Mouse (Mus musculus) layer of hippocampus, adult 11-12 months (tissue): Measurements from ENCODE around the gene Parp16.
"Not testable (repeated sequence)": the region's sequence is repeated elsewhere in the genome, so short reads cannot be mapped to it uniquely, and the experiment has no call there.

Experiments used
- DNase-seq: peaks from one replicate; pipeline ENCODE4 v3.0.0; 2022; ENCODE audit warnings: low spot score

The Parp16 gene

DNA sequence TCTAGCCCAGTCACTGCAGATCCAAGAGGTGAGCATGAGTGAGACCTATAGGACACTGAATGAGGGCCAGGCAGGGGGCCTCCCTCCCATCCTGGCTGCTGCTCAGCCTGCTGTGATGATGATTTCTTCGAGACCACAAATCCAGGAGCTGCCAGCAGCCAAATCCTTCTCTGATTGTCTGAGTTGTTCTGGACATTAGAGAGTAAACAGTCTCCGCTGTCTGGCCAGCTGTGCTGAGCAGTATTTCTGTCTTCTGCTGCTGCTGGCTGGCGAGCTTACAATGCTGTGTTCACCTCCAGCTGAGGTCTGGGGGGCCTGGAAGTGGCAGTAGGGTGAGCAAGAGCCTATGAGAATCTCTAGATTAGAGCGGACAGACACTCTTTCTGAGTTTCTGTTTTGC, 48.1 kb downstream of the Parp16 start:
- DNase-seq: no peak

- DNase-seq: no peak
Observed at GRCm38 (mm10) chr9:65244036-65244806, 49.1 kb downstream of the Parp16 start.

- no peak for DNase-seq
Observed at GRCm38 (mm10) chr9:65247502-65248376, 52.6 kb downstream of the Parp16 start.

DNA sequence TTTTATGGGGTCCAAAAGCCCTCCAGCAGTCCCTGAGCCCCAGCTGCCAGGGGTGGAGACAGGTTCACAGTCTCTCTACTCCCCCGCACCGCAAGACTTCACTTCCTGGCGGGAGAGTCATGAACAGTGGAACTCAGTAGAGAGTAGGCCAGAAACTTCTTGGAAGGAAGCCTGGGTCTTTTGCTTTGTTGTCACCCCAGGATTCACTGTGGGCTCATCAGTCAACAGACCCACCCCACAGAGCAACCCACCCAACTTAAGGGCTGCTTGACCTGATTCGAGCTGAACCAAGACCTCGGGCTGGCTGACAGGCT, 53.2 kb downstream of the Parp16 start:
- DNase-seq: no peak

DNA sequence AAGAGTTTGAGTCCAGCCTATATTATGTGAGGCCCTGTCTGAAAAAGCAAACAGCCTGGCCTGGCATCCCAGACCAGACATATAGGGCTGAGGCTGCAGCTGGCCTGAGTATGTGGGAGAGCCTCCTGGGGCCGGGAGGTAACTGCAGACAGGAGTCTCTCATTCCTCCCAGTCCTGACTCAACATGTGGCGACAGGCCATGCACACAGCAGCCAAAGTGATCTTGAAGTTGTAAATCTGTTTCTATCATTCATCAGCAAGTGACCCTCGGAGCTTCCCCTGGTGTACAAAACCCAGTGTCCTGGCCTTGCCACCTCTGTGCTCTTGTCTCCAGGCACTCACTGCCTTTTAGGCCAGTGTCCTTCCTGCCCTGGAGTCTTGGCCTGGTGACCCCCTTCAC, 56.9 kb downstream of the Parp16 start:
- no peak for DNase-seq

GRCm38 (mm10) chr9:65255906-65256600, 60.9 kb downstream of the Parp16 start:
- DNase-seq: no peak

- no peak for DNase-seq
Observed at GRCm38 (mm10) chr9:65257218-65257910, 62.2 kb downstream of the Parp16 start.

GRCm38 (mm10) chr9:65259366-65259765, 64.2 kb downstream of the Parp16 start:
- no peak for DNase-seq

GRCm38 (mm10) chr9:65261591-65262230, 66.6 kb downstream of the Parp16 start:
- DNase-seq: no peak

DNA sequence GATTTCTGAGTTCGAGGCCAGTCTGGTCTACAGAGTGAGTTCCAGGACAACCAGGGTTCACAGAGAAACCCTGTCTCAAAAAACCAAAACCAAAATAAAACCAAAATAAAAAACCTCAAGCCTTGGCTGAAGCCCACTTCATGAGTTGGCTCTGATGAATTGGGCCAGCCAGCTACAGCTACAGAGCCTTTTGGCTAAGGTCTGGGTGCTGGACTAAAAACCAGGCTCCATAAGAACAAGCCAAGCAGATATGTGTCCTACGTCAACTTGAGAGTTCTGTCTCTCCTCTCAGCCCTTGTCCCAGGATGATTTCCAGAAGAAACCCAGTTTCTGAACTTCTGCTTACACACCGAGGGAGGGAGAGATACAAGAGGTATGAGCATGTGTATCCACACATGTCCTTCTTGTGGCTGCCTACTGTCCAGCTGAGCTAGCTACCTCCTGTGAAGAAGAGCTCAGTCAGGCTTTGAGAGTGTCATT, 67.5 kb downstream of the Parp16 start:
- no peak for DNase-seq

- no peak for DNase-seq
Observed at GRCm38 (mm10) chr9:65264959-65265358, 69.8 kb downstream of the Parp16 start, which contains the start of gene Cilp. Gene Cilp (plus strand): TSS chr9:65265180.

DNA sequence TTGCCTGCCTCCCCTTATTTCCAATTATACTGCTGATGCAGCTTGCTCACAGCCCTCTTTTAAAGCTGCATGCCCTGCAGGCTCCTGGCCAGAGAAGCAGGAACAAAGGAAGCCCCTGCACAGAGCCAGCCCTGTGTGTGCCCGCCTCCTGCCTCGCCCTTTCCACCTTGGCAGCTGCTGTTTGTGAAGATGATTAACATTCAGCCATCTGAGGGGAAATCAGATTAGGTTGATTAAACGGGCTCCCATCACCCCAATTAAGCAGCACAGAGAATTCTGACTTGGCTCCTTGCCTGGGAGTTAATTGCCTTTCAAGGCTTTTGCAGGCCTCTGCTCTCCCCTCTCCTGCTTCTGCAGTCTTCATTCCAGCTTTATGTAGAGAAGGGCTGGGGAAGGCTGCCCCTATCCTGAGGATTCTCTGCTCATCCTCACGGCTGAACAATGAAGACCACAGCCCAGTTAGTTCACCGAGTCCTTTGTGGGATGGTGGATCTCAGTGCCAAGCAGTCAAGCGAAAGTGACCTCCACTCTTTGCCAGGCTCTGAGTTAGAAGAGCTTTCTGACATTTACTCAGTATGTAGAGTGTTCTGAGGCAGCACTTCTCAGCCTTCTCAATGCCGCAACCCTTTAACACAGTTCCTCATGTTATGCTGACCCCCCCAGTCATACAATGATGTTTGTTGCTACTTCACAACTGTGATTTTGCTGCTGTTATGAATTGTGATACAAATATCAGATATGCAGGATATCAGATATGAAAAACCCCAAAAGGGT, 72.8 kb downstream of the Parp16 start:
- peak; percentile 57 for DNase-seq

DNA sequence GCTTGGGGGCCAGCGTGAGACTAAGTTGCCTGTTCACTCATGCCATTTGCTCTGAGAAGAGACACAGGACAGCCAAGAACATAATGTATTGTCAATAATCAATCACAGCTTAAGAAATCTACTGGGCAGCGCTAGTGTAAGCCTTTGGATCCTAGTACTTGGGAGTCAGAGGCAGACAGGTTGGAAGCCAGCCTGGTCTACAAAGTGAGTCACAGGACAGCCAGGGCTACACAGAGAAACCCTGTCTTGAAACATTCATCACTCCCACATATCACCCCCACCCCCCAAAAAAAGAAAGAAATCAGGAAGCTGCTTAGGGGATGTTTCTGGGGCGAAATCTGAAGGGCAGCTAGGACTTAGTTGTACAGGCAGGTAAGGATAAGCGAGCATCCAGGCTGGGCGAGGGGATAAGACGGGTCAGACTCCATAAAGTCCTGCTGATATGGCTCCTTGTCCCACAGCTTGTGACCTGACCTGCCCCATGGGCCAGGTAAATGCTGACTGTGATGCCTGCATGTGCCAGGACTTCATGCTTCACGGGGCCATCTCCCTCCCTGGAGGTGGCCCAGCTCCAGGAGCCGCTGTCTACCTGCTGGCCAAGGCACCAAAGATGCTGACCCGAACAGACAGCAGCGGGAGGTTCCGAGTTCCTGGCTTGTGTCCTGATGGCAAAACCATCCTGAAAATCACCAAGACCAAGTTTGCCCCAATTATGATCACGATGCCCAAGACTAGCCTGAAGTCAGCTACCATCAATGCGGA, 78.1 kb downstream of the Parp16 start:
- no peak for DNase-seq

DNA sequence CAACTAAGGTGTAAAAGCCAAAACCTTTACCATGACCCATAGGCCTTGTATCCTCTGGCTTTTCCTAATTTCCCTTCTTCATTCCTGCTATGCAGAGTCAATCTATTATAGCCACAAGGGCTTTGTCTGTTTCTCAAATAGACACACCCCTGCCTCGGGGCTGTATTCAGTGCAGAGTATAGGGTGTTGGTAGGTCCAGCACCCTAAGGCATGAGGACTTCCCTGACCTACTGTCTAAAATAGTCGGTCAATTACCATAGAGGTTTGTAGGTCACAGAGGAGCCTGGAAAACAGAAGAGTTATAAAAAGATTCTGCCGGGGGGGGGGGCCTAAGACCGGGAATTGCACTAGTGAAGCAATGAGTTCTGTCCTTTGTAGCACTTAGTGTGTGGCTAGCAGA, 78.7 kb downstream of the Parp16 start:
- DNase-seq: no peak

DNA sequence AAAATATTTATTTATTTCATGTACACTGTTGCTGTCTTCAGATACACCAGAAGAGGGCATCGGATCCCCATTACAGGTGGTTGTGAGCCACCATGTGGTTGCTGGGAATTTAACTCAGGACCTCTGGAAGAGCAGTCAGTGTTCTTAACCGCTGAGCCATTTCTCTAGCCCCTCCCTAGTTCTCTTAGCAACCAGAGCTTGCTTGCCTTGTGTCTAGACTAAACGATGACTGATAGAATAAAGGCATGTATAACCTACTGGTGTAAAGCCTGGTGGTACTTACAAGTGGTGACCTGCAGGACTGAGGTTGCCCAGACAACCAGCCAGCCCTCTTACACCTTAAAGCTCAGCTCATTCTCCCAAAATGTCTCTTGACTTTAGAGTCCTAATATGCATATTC, 79.7 kb downstream of the Parp16 start:
- not testable (repeated sequence) for DNase-seq

DNA sequence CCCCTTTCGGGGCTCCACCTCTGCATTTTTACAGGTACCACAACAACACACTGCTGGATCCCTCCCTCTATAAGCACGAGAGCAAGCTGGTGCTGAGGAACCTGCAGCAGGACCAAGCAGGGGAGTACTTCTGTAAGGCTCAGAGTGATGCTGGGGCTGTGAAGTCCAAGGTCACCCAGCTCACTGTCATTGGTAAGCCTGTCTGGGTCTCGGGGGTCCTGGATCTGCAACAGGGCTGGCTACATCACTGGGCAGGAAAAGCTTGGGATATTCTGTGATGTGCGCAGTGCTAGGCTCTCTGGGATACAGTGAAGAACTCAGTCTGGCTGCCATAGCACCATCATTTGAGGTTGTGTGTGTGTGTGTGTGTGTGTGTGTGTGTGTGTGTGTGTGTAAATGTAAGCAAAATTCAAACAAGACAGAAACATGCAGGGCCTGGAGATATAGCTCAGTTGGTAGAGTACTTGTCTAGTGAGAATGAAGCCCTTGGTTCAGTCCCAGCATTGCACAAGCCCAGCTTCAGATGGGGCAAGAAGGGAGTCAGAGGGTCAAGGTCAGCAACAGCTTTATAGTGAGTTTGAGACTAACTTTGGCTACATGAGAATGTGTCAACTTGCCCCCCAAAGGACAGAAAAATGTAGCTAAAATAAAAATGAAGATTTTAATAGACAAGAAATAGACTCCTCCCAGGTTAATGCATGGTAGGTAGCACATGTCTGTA, 80.8 kb downstream of the Parp16 start:
- no peak for DNase-seq

GRCm38 (mm10) chr9:65281536-65282151, 86.5 kb downstream of the Parp16 start:
- DNase-seq: peak; percentile 12

DNA sequence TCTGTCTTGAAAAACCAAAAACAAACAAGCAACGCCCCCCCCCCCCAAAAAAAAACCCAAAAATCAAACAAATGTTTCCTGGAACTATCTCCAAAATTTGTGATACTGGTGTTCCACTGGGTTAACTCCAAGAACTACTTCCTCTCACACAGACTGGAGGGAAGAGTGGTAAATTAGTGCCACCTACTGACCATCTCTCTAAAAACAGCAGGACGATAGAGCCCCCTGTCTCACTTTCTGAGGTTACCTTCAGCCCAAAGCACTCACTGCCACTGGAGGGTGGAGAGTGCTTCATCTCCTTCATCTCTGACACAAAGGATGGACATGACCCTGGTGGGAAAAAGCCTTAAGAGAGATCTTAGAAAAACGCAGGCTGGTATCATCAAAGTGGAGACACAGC, 88.1 kb downstream of the Parp16 start:
- DNase-seq: peak; percentile 54

GRCm38 (mm10) chr9:65288252-65288651, 93.1 kb downstream of the Parp16 start:
- DNase-seq: not testable (repeated sequence)
